Mouse (Mus musculus): ENCODE data around the gene Gins1. TPM values are rescaled to one million over a fixed set of nuclear protein-coding genes. Genes with fewer than 3 reads are reported as not detected.
"Not testable (repeated sequence)": the region's sequence is repeated elsewhere in the genome, so short reads cannot be mapped to it uniquely, and the experiment has no call there.

Gene Gins1
- total RNA-seq, 2 experiments from 2014 or later, result 29.8 to 67.6 TPM

DNA sequence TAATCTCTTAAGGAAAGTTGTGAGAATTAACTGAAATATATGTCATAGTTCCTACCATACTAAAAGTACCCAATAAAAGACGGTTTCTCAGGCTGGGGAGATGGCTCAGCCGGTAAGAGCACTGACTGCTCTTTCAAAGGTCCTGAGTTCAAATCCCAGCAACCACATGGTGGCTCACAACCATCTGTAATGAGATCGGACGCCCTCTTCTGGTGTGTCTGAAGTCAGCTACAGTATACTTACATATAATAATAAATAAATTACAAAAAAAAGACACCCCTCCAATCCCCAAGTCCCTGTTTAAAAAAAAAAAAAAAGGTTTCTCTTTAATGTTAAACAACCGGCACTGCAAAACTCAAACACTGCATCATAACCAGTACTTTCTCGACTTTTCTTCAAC lies 3.7 kb downstream of the Gins1 start:
- ATAC-seq (replicated peaks; ENCODE audit: low FRiP score, poor library complexity, severe bottlenecking), result not testable (repeated sequence)

DNA sequence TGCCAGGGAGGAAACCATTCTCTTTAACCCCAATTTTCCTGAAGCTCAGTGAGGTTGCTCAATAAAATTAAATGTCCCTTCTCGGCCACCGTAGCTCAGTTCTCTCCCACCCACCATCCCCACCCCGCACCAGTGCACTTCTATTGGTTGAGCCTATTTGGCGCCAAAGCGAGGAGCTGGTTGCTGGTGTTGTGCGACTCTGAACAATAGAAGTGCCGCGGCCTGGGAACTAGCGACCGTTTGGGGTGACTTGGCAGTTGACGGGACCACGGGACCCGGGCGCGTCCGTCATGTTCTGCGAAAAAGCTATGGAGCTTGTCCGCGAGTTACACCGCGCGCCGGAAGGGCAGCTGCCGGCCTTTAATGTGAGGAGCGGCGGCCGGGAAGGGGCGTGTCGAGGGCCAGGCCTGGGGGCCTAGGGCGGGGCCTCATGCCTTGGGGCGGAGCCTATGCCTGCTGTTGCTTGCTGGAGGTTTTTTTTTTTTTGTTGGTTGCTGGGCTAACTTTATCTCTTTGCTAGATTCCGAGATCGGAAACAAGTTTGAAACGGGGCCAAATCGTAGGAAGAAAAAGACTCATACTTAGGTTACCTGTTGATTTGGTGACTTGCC lies 4.3 kb downstream of the Gins1 start:
- ATAC-seq (replicated peaks; ENCODE audit: low FRiP score, poor library complexity, severe bottlenecking), result peak; percentile 96

- no peak for ATAC-seq (replicated peaks; ENCODE audit: low FRiP score, poor library complexity, severe bottlenecking)
These were observed 5.2 kb downstream of the Gins1 start for GRCm38 (mm10) chr2:150910295-150910881.

- ATAC-seq (replicated peaks; ENCODE audit: low FRiP score, poor library complexity, severe bottlenecking), result no peak
These were observed 9.7 kb downstream of the Gins1 start for GRCm38 (mm10) chr2:150914781-150915515.

DNA sequence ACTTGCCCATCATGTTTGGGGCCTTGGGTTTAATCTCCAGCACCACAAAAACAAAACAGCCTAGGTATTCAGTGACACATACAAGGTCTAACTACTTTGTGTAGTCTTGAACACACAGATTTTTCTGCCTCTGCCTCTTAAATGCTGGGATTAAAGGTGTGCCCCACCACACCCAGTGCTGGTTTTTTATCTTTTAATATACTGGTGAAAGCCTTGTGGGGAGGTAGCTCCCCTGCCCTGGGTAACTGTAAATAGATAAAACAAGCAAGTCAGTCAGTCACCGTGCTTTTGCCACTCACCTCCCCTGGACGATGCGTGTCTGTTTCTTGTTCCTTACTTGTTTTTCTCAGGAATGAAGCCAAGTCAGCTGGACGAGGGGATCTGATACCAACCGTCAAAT lies 10.6 kb downstream of the Gins1 start:
- ATAC-seq (replicated peaks; ENCODE audit: low FRiP score, poor library complexity, severe bottlenecking), result no peak

DNA sequence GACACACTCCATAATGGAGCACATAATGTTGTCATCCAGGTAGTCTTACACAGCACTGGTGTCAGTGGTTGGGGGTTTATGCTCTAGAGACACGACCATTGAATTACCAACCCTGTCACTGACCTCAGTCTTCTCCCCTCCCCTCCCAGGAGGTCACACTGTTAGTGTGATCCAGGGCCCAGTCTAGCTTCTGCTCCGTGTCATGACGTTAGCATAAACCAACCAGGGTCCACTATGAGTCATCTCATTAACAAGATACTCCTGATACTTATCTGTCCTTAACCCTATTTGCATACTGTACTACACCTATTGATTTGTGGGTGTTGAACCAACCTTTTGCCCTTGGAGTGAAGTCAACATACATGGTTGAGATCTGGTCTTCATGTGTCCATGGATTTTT lies 13.5 kb downstream of the Gins1 start:
- no peak for ATAC-seq (replicated peaks; ENCODE audit: low FRiP score, poor library complexity, severe bottlenecking)

- no peak for ATAC-seq (replicated peaks; ENCODE audit: low FRiP score, poor library complexity, severe bottlenecking)
These were observed 15.3 kb downstream of the Gins1 start for GRCm38 (mm10) chr2:150920543-150920942.

GRCm38 (mm10) chr2:150921697-150922096 lies 16.5 kb downstream of the Gins1 start:
- ATAC-seq (replicated peaks; ENCODE audit: low FRiP score, poor library complexity, severe bottlenecking), result no peak

DNA sequence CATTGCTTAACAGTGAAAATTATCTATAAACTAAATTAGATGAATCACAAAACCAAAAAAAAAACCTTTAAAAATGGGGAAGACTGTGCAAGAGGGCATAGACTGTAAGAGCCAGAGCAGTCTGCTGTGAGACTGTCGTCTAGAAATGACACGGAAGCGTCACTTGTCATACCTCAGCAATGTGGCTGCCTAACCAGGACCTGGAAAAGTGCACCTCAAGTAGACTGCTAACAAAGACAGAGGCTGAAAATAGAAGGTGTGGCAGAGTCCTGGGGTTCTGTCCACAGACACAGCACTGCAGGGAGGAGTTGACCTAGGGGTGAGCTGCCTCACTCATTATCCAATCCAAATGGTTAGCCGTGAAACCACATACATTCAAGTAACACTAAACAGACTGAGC lies 17.0 kb downstream of the Gins1 start:
- no peak for ATAC-seq (replicated peaks; ENCODE audit: low FRiP score, poor library complexity, severe bottlenecking)

GRCm38 (mm10) chr2:150923026-150923425 lies 17.8 kb downstream of the Gins1 start:
- no peak for ATAC-seq (replicated peaks; ENCODE audit: low FRiP score, poor library complexity, severe bottlenecking)

DNA sequence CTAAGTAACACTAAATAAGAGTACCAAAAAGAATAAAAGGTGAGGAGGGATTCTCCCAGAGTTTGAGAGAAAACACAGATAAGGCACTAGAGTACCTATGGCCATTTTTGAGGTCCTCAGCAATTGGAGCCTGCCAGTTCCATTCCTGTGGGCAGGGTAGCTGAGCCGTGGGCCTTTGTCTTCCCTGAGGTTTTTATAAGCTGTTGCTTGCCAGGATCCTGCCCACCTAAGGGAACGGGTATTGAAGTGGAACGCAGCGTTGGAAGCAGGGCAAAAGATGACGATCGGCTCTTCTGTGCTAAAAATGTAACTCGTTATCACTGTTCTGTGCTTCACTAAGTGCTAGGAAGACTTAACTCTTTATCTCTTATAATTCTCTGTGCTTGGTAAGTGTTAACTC lies 18.3 kb downstream of the Gins1 start:
- no peak for ATAC-seq (replicated peaks; ENCODE audit: low FRiP score, poor library complexity, severe bottlenecking)

DNA sequence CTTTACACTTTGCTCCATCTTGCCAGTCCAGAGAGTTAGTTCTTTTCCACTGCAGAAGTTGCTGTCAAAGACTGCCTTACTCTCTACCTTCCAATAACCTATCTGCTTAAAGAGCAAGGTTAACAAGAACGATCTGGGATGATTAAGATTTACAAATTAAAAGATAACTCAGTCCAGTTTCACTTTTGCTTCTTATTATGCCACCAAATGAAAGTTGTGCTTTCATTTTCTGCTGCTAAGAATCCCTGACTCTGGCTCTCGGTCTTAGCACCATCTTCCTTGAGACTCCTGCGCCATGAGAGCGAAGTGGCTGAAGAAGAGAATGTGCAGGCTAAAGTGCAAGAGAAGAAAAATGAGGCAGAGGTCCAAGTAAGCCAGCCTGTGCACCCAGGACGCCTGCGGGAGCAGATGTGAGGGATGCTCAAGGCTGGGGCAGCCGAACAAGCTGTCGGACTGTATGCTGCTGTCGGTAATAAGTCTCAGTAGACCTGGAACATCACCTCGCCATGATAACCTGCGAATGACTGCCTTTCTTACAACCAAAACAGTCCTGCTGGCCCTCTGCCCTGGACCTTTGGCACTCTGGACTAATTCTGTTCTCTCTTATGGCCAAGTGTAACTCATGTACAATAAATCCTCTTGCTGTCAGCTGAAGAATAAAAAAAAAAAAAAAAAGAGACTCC lies 22.0 kb downstream of the Gins1 start:
- ATAC-seq (replicated peaks; ENCODE audit: low FRiP score, poor library complexity, severe bottlenecking), result no peak

- no peak for ATAC-seq (replicated peaks; ENCODE audit: low FRiP score, poor library complexity, severe bottlenecking)
These were observed 24.0 kb downstream of the Gins1 start for GRCm38 (mm10) chr2:150929156-150929555.

DNA sequence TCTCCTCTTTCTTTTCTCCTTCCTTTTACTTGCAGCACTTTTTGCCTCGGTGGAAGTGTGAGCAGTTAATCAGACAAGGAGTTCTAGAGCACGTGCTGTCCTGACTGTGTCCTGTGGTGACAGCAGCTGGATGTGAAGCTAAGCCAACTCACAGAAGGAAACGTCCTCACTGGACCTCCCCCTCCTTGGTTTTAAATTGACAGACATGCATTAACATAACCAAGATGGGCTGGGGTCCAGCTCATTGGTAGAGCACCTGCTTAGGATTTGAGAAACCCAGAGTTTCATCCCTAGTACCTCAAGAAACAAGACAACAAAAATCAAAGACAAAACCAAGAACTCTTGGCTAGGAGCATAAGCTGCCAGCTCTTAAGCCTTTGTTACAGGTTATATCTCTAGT lies 25.6 kb downstream of the Gins1 start:
- ATAC-seq (replicated peaks; ENCODE audit: low FRiP score, poor library complexity, severe bottlenecking), result no peak

GRCm38 (mm10) chr2:150933482-150933881 lies 28.3 kb downstream of the Gins1 start:
- 0 out of 2 replicates have a peak, but pooled peaks have one; percentile 12 for ATAC-seq (replicated peaks; ENCODE audit: low FRiP score, poor library complexity, severe bottlenecking)

GRCm38 (mm10) chr2:150934659-150935058 lies 29.5 kb downstream of the Gins1 start:
- no peak for ATAC-seq (replicated peaks; ENCODE audit: low FRiP score, poor library complexity, severe bottlenecking)

GRCm38 (mm10) chr2:150944017-150944416 lies 38.8 kb downstream of the Gins1 start:
- no peak for ATAC-seq (replicated peaks; ENCODE audit: low FRiP score, poor library complexity, severe bottlenecking)

GRCm38 (mm10) chr2:150947341-150947740 lies 42.1 kb downstream of the Gins1 start:
- not testable (repeated sequence) for ATAC-seq (replicated peaks; ENCODE audit: low FRiP score, poor library complexity, severe bottlenecking)

- ATAC-seq (replicated peaks; ENCODE audit: low FRiP score, poor library complexity, severe bottlenecking), result not testable (repeated sequence)
These were observed 42.8 kb downstream of the Gins1 start for GRCm38 (mm10) chr2:150947880-150948611.

DNA sequence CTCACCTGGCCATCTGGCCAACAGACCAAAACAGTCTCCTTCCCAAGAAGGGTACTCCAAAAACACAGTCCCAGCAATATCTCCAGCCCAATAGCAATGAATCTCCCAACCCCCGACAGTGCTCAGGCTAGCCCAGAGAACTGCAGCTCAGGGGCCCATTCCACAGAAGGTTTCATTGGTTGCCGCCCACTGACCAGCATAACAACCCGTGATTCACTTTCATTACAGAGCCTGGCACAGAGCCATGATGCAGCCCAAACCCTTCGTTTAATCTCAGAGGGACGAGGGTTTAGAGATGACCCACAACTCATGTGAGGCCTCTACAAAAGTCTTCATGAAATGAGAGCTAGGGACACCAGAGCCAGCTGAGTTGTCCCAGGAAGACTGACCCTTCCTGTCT lies 43.6 kb downstream of the Gins1 start:
- ATAC-seq (replicated peaks; ENCODE audit: low FRiP score, poor library complexity, severe bottlenecking), result no peak
